Mouse (Mus musculus): ENCODE results near the gene Gm37240. TPM values are rescaled to one million over a fixed set of nuclear protein-coding genes. Genes with fewer than 3 reads are reported as not detected.

Gm37240 gene
- polyA plus RNA-seq, 1 experiment from 2014 or later: 0.43 TPM

DNA sequence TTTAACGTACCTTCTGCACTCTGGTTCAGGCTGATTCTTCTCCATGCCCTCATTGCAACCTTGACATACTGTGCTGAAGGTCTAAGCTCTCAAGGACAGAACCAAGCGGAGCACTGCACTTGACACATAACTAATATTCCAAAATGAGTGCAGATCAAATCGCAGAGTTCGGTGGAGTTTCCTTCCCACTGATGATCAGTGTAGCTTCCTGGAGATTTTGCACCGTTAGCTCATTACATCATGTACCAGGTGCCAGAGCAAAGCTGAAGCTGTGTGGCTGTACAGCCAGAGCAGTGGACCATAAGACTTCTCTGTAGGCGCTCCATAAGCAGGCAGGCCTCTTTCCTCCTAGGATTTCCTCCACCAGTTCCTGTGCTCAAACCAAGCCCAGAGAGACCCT lies 427.3 kb downstream of the Gm37240 start:
- Histone ChIP-seq H3K27ac (ENCODE audit: low read depth, low read length) (no peak overlapping the region), H3K4me1 (replicated peaks; ENCODE audit: control insufficient read depth, insufficient read depth, low read length) (no peaks in the 10 kb centered on the region), H3K9me3 (ENCODE audit: control insufficient read depth, low read length) (no peaks in the 10 kb centered on the region), H3K4me3 (ENCODE audit: low read depth, low read length) (no peak overlapping the region), H3K4me2 (ENCODE audit: low read depth, low read length, severe bottlenecking) (no peak overlapping the region), H3K27me3 (ENCODE audit: control insufficient read depth, insufficient read depth, low read length) (no peaks in the 10 kb centered on the region), H3K9ac (ENCODE audit: low read length) (no peak overlapping the region), H3K36me3 (ENCODE audit: control insufficient read depth, insufficient read depth, low read length) (no peaks in the 10 kb centered on the region; the same call in 1 of the 2 replicates)
- no peak for DNase-seq (ENCODE audit: low spot score)
- ATAC-seq (replicated peaks; ENCODE audit: low FRiP score): no peak
- WGBS: 93% methylated on average over 6 of the region's 6 CpGs

DNA sequence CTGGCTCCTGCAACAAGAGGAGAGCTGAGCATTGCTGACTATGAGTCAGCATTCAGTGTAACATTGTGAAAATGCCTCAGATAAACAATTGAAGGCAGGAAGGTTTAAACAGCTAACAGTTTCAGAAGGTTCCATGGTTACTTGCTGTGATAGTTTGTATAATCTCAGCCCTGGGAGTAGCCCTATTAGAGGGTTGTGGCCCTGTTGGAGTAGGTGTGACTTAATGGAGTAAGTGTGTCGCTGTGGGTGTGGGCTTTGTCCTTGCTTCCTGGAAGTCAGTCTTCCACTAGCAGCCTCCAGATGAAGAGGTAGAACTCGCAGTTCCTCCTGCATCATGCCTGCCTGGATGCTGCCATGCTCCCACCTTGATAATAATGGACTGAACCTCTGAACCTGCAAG lies 430.3 kb downstream of the Gm37240 start:
- no peak overlapping the region for H3K4me3 ChIP-seq (ENCODE audit: low read depth, low read length)
- H3K9ac ChIP-seq (ENCODE audit: low read length): no peak overlapping the region
- DNase-seq (ENCODE audit: low spot score): no peak
- ATAC-seq (replicated peaks; ENCODE audit: low FRiP score): no peak
- H3K36me3 ChIP-seq (ENCODE audit: control insufficient read depth, insufficient read depth, low read length): no peaks in the 10 kb centered on the region; the same call in 1 of the 2 replicates
- H3K4me1 ChIP-seq (replicated peaks; ENCODE audit: control insufficient read depth, insufficient read depth, low read length): no peaks in the 10 kb centered on the region
- H3K4me2 ChIP-seq (ENCODE audit: low read depth, low read length, severe bottlenecking): no peak overlapping the region
- H3K27ac ChIP-seq (ENCODE audit: low read depth, low read length): no peak overlapping the region
- no peaks in the 10 kb centered on the region for H3K27me3 ChIP-seq (ENCODE audit: control insufficient read depth, insufficient read depth, low read length)
- 95% methylated on average over 2 of the region's 2 CpGs for WGBS
- no peaks in the 10 kb centered on the region for H3K9me3 ChIP-seq (ENCODE audit: control insufficient read depth, low read length)

DNA sequence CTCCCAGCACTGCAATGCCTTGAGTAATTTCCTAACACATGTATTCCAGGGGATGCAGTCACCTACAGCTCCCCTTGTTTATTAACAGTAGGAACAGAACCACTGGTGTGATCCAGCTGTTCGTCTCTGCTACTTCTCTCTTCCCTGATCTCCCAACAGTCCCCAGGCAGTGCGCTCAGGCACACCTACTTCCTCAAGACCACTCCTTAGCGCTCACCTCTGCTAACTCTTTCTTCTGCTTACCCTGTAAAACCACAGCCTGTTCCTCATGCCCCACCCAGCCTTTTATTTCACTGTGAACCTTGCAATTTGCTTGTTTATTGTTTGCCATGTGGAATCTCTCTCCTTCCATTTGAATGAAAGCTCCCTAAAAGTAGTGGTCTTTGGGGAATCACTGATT lies 431.9 kb downstream of the Gm37240 start:
- no peaks in the 10 kb centered on the region; the same call in 1 of the 2 replicates for H3K4me1 ChIP-seq (replicated peaks; ENCODE audit: control insufficient read depth, insufficient read depth, low read length)
- WGBS: 82% methylated on average over 3 of the region's 3 CpGs
- H3K36me3 ChIP-seq (ENCODE audit: control insufficient read depth, insufficient read depth, low read length): no peaks in the 10 kb centered on the region; the same call in 1 of the 2 replicates
- no peak overlapping the region for H3K9ac ChIP-seq (ENCODE audit: low read length)
- no peak overlapping the region for H3K4me3 ChIP-seq (ENCODE audit: low read depth, low read length)
- no peak overlapping the region for H3K4me2 ChIP-seq (ENCODE audit: low read depth, low read length, severe bottlenecking)
- H3K27ac ChIP-seq (ENCODE audit: low read depth, low read length): no peak overlapping the region
- no peaks in the 10 kb centered on the region for H3K9me3 ChIP-seq (ENCODE audit: control insufficient read depth, low read length)
- no peaks in the 10 kb centered on the region for H3K27me3 ChIP-seq (ENCODE audit: control insufficient read depth, insufficient read depth, low read length)
- DNase-seq (ENCODE audit: low spot score): no peak
- ATAC-seq (replicated peaks; ENCODE audit: low FRiP score): no peak

DNA sequence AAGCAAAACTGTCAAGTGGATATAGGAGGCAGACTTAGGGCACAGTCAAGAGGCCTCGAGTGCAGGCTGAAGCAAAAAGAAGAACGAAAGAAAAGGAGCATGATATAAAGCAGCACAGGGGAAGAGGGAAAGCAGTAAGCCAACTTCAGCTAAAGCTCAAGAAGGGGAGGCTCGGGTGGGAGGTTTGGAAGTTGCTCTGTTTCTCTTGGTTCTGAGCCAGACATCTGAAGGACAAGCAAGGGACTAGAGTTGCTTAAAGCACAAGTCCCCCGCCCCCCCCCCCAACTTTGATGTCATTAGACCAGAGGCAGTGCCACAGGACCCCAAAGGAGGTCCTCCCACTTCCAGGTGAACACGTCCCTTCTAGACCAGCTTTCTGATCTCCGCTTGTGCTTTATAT lies 433.3 kb downstream of the Gm37240 start:
- no peak for DNase-seq (ENCODE audit: low spot score)
- Histone ChIP-seq H3K27ac (ENCODE audit: low read depth, low read length) (no peak overlapping the region), H3K9me3 (ENCODE audit: control insufficient read depth, low read length) (no peaks in the 10 kb centered on the region), H3K9ac (ENCODE audit: low read length) (no peak overlapping the region), H3K27me3 (ENCODE audit: control insufficient read depth, insufficient read depth, low read length) (no peaks in the 10 kb centered on the region), H3K4me2 (ENCODE audit: low read depth, low read length, severe bottlenecking) (no peak overlapping the region), H3K36me3 (ENCODE audit: control insufficient read depth, insufficient read depth, low read length) (no peaks in the 10 kb centered on the region; the same call in 1 of the 2 replicates), H3K4me3 (ENCODE audit: low read depth, low read length) (no peak overlapping the region), H3K4me1 (replicated peaks; ENCODE audit: control insufficient read depth, insufficient read depth, low read length) (no peaks in the 10 kb centered on the region; the same call in none of the 2 replicates)
- 86% methylated on average over 6 of the region's 6 CpGs for WGBS
- ATAC-seq (replicated peaks; ENCODE audit: low FRiP score): no peak

DNA sequence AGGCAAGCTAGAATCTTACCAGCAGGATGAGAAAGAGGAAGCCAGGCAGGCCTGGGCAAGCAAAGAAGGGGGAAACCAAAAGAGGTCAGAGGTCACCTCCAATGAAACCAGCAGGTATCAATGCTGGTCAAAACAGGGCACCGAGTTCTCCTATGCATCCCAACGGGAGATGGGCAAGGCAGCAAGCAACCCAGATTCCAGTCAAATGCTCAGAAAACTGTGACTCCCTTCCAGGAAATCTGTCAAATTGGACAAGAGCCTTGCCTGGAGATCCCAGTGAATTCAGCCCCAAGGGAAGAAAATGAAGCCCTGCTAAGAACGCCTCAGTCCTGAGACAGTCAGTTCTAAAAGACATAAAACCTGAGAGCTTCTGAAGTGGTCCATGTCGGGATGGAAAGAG lies 437.9 kb downstream of the Gm37240 start:
- H3K9me3 ChIP-seq (ENCODE audit: control insufficient read depth, low read length): no peaks in the 10 kb centered on the region
- ATAC-seq (replicated peaks; ENCODE audit: low FRiP score) (no peak), DNase-seq (ENCODE audit: low spot score) (no peak)
- no peak overlapping the region for H3K27ac ChIP-seq (ENCODE audit: low read depth, low read length)
- H3K4me1 ChIP-seq (replicated peaks; ENCODE audit: control insufficient read depth, insufficient read depth, low read length): no peaks in the 10 kb centered on the region; the same call in none of the 2 replicates
- no peaks in the 10 kb centered on the region for H3K27me3 ChIP-seq (ENCODE audit: control insufficient read depth, insufficient read depth, low read length)
- no peak overlapping the region for H3K4me2 ChIP-seq (ENCODE audit: low read depth, low read length, severe bottlenecking)
- H3K36me3 ChIP-seq (ENCODE audit: control insufficient read depth, insufficient read depth, low read length): no peaks in the 10 kb centered on the region
- WGBS: 56% methylated on average over 4 of the region's 4 CpGs
- no peak overlapping the region for H3K9ac ChIP-seq (ENCODE audit: low read length)
- no peak overlapping the region for H3K4me3 ChIP-seq (ENCODE audit: low read depth, low read length)

DNA sequence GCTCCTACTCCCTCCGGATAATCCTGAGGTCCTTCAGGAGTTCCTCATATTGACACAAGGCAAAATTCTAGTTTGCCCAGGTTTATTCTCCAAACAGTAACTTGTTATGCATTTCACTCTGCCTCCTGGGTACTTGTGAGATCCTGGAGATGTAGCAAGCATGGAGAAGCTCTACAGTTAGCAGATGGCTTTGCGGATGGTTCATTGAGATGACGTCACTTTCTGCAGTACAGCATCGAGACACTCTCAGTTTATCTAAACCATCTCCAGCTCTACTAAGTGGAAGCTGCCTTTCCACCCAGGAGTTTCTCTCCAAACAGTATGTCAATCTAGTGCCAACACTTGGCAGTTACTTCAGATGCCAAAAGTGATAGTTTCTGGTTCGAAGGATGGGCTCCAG lies 444.5 kb downstream of the Gm37240 start:
- H3K27me3 ChIP-seq (ENCODE audit: control insufficient read depth, insufficient read depth, low read length): no peaks in the 10 kb centered on the region
- no peak overlapping the region for H3K9ac ChIP-seq (ENCODE audit: low read length)
- no peaks in the 10 kb centered on the region for H3K9me3 ChIP-seq (ENCODE audit: control insufficient read depth, low read length)
- no peak overlapping the region for H3K4me3 ChIP-seq (ENCODE audit: low read depth, low read length)
- 94% methylated on average over 5 of the region's 5 CpGs for WGBS
- no peak overlapping the region for H3K4me2 ChIP-seq (ENCODE audit: low read depth, low read length, severe bottlenecking)
- H3K27ac ChIP-seq (ENCODE audit: low read depth, low read length): no peak overlapping the region
- ATAC-seq (replicated peaks; ENCODE audit: low FRiP score) (no peak), DNase-seq (ENCODE audit: low spot score) (no peak)
- no peaks in the 10 kb centered on the region for H3K4me1 ChIP-seq (replicated peaks; ENCODE audit: control insufficient read depth, insufficient read depth, low read length)
- H3K36me3 ChIP-seq (ENCODE audit: control insufficient read depth, insufficient read depth, low read length): no peaks in the 10 kb centered on the region

DNA sequence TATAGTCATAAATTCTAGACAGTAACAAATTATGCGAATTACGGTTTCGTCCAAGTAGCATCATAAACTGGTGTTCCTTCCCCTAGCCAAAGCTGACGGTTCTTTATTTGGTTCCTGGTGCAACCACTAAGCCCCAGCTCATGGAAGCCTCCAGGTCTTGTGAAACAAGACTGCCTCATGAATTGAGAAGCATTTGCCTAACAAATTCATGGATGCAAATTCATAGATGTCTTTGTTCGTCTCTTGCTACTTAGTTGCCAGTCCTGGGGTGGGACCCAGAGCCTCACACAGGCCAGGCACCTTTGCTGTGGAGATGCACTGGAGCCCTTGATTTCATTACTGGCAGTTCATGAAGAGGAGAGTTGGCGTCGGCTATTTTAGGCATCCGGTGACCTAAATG lies 445.1 kb downstream of the Gm37240 start:
- Histone ChIP-seq H3K27me3 (ENCODE audit: control insufficient read depth, insufficient read depth, low read length) (no peaks in the 10 kb centered on the region), H3K4me3 (ENCODE audit: low read depth, low read length) (no peak overlapping the region), H3K27ac (ENCODE audit: low read depth, low read length) (no peak overlapping the region), H3K4me1 (replicated peaks; ENCODE audit: control insufficient read depth, insufficient read depth, low read length) (no peaks in the 10 kb centered on the region), H3K9ac (ENCODE audit: low read length) (no peak overlapping the region), H3K36me3 (ENCODE audit: control insufficient read depth, insufficient read depth, low read length) (no peaks in the 10 kb centered on the region), H3K4me2 (ENCODE audit: low read depth, low read length, severe bottlenecking) (no peak overlapping the region), H3K9me3 (ENCODE audit: control insufficient read depth, low read length) (no peaks in the 10 kb centered on the region)
- WGBS: 88% methylated on average over 8 of the region's 8 CpGs
- ATAC-seq (replicated peaks; ENCODE audit: low FRiP score): no peak
- DNase-seq (ENCODE audit: low spot score): no peak

DNA sequence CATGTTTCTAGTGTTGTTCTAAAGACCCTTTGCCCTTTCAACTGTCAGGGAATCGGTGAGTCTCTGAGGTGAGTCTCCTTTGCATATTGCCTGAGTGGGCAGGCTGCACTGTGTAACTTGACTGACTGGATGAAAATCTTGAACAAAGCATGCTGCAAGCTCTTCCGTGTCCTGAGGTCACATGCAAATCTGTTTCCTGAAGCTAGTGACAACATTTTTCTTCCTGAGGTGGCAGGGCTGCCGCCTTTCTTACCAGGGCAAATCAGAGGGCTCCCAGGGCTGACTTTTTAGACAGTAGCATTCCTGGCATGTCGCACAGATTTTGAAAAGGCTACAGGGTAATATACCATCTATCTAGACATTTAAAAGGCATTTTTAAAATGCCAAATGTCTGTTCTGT lies 451.9 kb downstream of the Gm37240 start:
- no peak for ATAC-seq (replicated peaks; ENCODE audit: low FRiP score)
- DNase-seq (ENCODE audit: low spot score): no peak
- no peaks in the 10 kb centered on the region for H3K36me3 ChIP-seq (ENCODE audit: control insufficient read depth, insufficient read depth, low read length)
- H3K4me2 ChIP-seq (ENCODE audit: low read depth, low read length, severe bottlenecking): no peak overlapping the region
- no peak overlapping the region for H3K4me3 ChIP-seq (ENCODE audit: low read depth, low read length)
- H3K9me3 ChIP-seq (ENCODE audit: control insufficient read depth, low read length): no peaks in the 10 kb centered on the region
- H3K9ac ChIP-seq (ENCODE audit: low read length): no peak overlapping the region
- H3K27ac ChIP-seq (ENCODE audit: low read depth, low read length): no peak overlapping the region
- 70% methylated on average over 4 of the region's 4 CpGs for WGBS
- H3K4me1 ChIP-seq (replicated peaks; ENCODE audit: control insufficient read depth, insufficient read depth, low read length): no peaks in the 10 kb centered on the region
- no peaks in the 10 kb centered on the region for H3K27me3 ChIP-seq (ENCODE audit: control insufficient read depth, insufficient read depth, low read length)

DNA sequence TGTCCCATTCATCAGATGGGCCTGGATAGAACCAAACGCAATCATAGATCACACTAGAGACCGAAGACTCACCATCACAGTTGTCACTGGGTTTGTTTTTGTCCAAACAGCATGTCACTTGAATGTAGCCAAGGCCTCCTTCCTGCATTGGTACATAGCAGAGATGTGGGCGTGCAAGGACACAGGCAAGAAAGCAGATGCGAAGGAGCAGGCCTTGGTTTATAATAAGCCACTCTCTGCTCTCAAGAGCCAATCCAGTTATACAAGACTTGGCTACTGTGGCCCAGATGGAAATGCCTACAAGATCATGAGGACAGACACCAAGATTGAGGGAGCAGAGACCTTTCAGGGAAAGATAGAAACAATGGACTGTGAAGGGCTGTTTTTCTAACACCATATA lies 456.1 kb downstream of the Gm37240 start:
- Histone ChIP-seq H3K9me3 (ENCODE audit: control insufficient read depth, low read length) (no peaks in the 10 kb centered on the region), H3K36me3 (ENCODE audit: control insufficient read depth, insufficient read depth, low read length) (no peaks in the 10 kb centered on the region), H3K27ac (ENCODE audit: low read depth, low read length) (no peak overlapping the region), H3K4me1 (replicated peaks; ENCODE audit: control insufficient read depth, insufficient read depth, low read length) (no peaks in the 10 kb centered on the region), H3K4me2 (ENCODE audit: low read depth, low read length, severe bottlenecking) (no peak overlapping the region), H3K9ac (ENCODE audit: low read length) (no peak overlapping the region), H3K27me3 (ENCODE audit: control insufficient read depth, insufficient read depth, low read length) (no peaks in the 10 kb centered on the region), H3K4me3 (ENCODE audit: low read depth, low read length) (no peak overlapping the region)
- no peak for ATAC-seq (replicated peaks; ENCODE audit: low FRiP score)
- DNase-seq (ENCODE audit: low spot score): no peak
- 91% methylated on average over 4 of the region's 4 CpGs for WGBS

All from forebrain, embryonic 11.5 days (tissue).